Mouse (Mus musculus): ENCODE measurements around the gene Tmem229a. TPM values are rescaled to one million over a fixed set of nuclear protein-coding genes. Genes with fewer than 3 reads are reported as not detected.

Tmem229a gene
- total RNA-seq, 2 experiments from 2014 or later, result 0.07 TPM; not detected in 1

Other genes starting within 250 kb of the Tmem229a start
- gene Hyal6, start 223.1 kb downstream of the Tmem229a start, total RNA-seq (2021), result not detected
- not detected for gene Hyal4, start 208.0 kb downstream of the Tmem229a start, total RNA-seq (2021)
- gene Spam1, start 165.1 kb downstream of the Tmem229a start, total RNA-seq (2021), result not detected
- not detected for gene Hyal5, start 98.3 kb downstream of the Tmem229a start, total RNA-seq (2021)

All from heart, postnatal 14 days (tissue).